Mouse (Mus musculus) gastrocnemius, adult 2 months (tissue): Measurements from ENCODE around the gene Cgnl1. TPM values are rescaled to one million over a fixed set of nuclear protein-coding genes. Genes with fewer than 3 reads are reported as not detected.
"Not testable (repeated sequence)": the region's sequence is repeated elsewhere in the genome, so short reads cannot be mapped to it uniquely, and the experiment has no call there.

ENCODE experiments used
- DNase-seq: peaks from one replicate; pipeline ENCODE4 v3.0.0; 2022
- H3K27ac ChIP-seq: fragments of 200-600 bp; 2 replicates; pipeline ENCODE4 v1.8.1; 2022; ENCODE audit warnings: mild to moderate bottlenecking
- H3K4me3 ChIP-seq: fragments of 200-600 bp; 2 replicates; pipeline ENCODE4 v1.8.1; 2022; ENCODE audit warnings: mild to moderate bottlenecking, moderate library complexity
- CTCF ChIP-seq: fragments of 200-600 bp; IDR thresholded peaks from 2 replicates; pipeline ENCODE4 v1.8.1; 2022; ENCODE audit warnings: antibody characterized with exemption, mild to moderate bottlenecking, moderate library complexity
- intact Hi-C: fragments of 180-260 bp; cut with DNase I; formaldehyde crosslinking; loops from one replicate; pipeline ENCODE4 v1.15.1; 2025
- total RNA-seq, 2 experiments: library from RNA; stranded (reverse); gene quantifications; 2 replicates each; pipeline ENCODE4 v1.2.3; 2021

The Cgnl1 gene
- total RNA-seq, 2 experiments from 2014 or later, result 3.5 to 8.1 TPM

DNA sequence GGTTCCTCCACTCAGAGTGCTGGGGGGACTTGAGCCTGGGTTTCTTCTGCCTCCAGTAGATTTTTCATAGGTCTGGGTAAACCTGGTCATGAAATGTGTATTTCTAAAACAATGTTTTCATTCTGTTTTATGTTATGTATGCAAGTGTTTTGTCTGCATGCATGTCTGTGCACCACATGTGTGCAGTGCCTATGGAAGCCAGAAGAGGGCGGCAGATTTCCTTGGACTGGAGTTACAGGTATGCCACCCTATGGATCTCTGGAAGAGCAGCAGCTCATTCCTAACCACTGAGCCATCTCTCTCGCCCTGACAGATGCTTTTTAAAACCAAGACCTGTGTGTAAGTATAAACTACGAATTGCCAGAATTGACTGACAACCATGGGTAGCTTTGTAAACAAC lies 129.1 kb downstream of the Cgnl1 start:
- peak; percentile 15; the same call in 1 of the 2 replicates for TF ChIP-seq CTCF
- DNase-seq, result no peak
- intact Hi-C loops, result no loop called here
- Histone ChIP-seq H3K27ac (no peak overlapping the region), H3K4me3 (no peak overlapping the region)

DNA sequence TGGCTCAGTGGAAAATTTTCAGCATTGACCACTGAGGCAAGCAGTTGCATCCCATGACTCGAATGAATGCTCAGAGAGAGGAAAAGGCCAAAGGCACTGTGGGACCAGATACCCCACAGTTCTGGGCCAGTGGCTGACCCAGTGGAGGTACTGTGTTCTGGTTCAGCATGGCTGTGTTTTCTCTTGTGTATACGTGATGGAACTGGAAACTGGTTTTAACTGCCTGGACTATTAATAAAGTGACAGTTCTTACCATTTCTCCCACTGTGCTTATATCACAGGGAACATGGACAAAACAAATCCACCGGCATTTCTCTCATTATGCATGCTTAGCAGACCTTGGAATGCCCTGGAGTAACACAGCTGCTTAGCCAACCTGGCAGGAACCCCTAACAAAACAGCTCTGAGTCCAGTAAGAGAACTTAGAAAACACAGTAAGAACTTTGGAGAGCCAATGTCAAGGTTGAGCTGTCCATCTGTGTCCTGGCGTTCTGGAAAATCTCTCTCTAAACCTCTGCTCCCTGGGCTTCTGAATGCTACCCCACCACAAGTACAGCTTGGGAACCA lies 131.0 kb downstream of the Cgnl1 start:
- H3K4me3 ChIP-seq, result no peak overlapping the region
- no peak overlapping the region for H3K27ac ChIP-seq
- no peak for TF ChIP-seq CTCF
- intact Hi-C loops, result no loop called here
- no peak for DNase-seq

DNA sequence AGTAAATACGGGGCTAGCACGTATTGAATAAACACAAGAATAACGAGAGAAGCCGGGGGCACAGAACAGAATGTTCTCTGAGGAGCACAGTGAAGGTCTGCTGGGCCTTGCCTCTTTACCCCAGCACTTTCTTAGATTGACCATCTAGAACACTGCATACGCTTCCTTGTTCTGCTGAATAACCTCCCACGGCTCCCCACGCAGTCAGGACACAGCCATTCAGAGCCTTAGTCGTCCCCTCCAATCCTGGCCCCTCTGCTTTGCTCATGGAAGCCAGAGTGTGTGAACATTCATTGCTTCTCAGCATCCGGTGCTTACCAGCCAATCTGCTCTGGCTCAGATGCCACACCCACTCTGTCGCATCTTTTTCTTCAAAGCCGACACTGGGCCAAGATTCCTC lies 133.2 kb downstream of the Cgnl1 start:
- Histone ChIP-seq H3K27ac (no peak overlapping the region), H3K4me3 (no peak overlapping the region)
- TF ChIP-seq CTCF, result no peak
- no peak for DNase-seq
- intact Hi-C loops, result no loop called here

DNA sequence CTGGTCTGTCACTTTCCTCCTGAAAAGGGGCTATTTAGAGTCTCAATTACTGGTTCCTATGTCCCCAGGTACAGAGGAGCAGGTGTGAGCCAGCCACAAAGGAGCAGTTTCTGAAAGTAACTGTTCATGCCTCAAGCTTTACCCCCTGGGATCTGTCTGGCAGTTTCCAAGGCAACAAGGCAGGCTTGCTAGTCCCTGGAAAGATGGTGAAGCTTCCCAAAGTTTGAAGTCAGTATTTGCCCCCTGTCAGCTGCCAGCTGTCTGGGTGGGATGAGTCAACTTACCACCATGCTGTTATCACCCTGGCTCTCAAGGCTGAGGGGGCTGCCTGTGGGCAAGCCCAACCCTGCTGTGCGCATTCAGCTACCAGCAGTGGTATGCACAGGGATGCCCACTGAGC lies 134.5 kb downstream of the Cgnl1 start:
- DNase-seq, result no peak
- Histone ChIP-seq H3K4me3 (no peak overlapping the region), H3K27ac (no peak overlapping the region)
- no peak for TF ChIP-seq CTCF
- intact Hi-C loops, result no loop called here

DNA sequence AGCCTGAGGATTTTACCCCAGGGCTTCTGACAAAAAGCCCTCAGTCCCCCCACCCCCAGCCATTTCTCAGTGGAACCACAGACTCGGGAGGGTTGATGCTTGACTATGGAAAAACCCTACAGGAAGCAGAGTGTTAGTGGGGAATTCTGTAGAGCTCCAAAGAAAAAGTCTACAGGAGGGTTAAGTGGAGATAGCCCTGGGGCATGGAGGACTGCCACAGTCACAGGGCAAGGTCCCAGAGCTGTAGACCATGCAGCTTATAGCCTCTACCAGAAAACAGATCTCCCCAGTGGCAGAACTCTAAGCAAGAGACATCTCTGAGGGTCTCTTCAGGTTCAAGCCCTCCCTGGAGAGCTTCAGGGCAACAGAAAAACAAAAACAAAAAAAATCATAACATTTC lies 135.8 kb downstream of the Cgnl1 start:
- TF ChIP-seq CTCF, result no peak
- intact Hi-C loops, result no loop called here
- DNase-seq, result no peak
- Histone ChIP-seq H3K27ac (no peak overlapping the region), H3K4me3 (no peak overlapping the region)

DNA sequence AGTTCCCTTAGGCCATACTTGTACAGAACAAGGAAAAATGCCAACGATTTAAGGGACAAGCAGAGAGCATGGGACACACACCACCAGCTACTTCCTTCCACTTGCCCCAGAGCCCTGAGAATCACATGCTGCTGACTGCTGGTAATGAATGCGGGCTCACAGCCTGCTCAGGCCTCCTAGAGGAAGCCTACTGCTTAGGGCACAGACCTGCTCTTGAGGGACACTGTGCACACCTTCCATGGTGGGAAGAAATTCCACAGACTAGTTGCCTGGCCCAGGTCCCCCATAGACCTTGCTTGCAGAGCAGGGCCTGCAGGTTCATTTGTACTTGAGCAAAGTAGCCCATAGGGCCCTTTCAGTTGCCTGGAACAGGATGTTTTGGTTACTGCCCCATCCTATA lies 136.5 kb downstream of the Cgnl1 start:
- no peak for DNase-seq
- Histone ChIP-seq H3K4me3 (no peak overlapping the region), H3K27ac (no peak overlapping the region)
- TF ChIP-seq CTCF, result no peak
- intact Hi-C loops, result no loop called here

DNA sequence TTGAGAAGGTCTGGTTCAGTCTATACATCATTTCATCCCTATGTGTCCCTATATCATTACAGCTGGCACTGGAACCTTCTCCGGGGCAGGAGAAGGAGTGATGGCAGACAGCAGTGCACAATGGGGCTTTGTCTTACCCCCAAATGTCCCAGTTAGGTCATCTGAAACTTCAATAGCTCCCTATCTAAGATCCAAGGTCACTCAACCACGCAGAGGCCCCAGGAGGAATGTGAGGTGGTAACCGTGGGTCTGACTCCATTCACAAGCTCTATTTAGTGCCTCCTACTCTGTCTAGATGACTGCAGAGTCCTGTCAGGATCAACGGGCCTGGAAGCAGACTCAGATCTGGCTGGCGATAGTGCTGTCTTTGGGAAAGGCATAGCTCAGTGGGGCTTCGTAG lies 142.5 kb downstream of the Cgnl1 start:
- no peak for TF ChIP-seq CTCF
- no peak for DNase-seq
- Histone ChIP-seq H3K4me3 (no peak overlapping the region), H3K27ac (no peak overlapping the region)
- intact Hi-C loops, result loop anchor here (10.0 kb wide), 1 partner anchor 414 kb away; the partner anchor contains the start of gene Aldh1a2

DNA sequence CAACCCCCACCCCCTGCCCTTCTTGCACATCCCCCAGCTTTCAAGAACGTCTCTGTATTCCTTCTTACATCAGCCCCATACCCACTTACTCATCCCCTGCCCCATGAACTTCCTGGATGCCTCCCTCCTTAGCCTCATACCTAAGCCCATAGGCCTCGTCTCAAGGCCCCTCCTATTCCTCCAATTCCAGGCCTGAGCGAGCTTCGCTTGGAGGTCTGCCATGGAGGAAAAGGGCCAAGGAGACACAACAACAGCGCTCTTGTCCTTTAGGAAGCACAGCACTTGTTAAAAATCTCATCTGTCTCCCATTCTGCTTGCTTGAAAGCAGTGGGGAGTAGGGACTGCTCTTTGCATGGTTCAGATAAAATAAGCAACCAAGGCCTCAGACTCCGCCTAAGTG lies 143.1 kb downstream of the Cgnl1 start:
- no peak for TF ChIP-seq CTCF
- H3K27ac ChIP-seq, result no peak overlapping the region
- no peak overlapping the region for H3K4me3 ChIP-seq
- intact Hi-C loops, result loop anchor here (10.0 kb wide), 1 partner anchor 413 kb away; the partner anchor contains the start of gene Aldh1a2
- DNase-seq, result no peak

DNA sequence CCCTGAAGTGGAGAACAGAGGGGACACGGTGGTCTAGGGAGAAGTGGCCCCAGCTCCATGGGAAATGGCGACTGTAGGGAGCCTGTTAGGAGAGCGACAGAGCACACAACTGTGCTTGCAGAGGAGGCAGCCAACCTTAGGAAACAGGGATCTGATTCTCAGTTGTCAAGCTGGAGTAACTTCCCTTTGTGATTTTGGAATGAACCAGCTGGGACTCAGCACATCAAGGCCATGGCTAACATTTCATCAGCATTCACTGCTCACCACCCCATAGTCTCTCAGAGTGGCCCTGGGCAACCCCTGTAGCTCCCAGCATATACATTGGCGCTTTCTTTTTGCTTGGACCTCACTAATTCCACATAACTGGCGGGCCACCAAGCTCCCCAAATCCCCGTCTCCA lies 145.4 kb downstream of the Cgnl1 start:
- intact Hi-C loops, result loop anchor here (10.0 kb wide), 1 partner anchor 411 kb away; the partner anchor contains the start of gene Aldh1a2
- DNase-seq, result no peak
- H3K27ac ChIP-seq, result no peak overlapping the region
- TF ChIP-seq CTCF, result no peak
- no peak overlapping the region for H3K4me3 ChIP-seq

DNA sequence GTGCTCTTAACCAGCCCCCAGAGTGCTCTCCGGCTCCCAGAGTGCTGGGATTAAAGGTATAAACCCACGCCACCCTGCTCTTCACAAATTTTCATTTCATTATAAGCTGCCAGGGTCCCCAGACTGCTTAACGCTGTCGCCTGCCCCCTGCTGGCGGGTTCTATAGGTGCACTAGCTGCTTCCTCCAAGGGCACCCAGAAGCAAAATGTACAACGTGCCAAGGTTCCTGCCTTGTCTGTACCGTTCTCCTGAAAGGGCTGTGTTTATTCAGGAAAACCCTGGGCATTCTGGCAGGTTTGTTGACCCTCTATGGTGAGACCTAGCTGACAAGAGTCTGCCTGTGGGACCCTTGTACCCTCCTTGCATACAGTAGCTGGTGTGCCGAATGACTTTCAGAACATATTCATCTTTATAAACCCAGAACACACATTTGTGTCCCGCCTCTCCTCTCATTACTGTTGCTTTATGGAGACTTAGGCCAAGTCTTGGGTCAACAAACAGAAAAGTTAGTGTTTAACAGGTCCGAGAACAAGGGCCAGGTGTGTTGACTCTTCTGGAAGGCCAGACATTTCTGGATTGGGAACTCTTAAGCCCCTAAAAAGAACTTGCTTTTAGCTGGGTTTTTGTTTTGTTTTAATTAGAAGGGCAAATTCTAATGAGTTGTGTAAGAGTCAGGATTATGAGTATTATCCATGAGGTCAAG lies 146.5 kb downstream of the Cgnl1 start:
- peak; percentile 84 for TF ChIP-seq CTCF
- intact Hi-C loops, result loop anchor here (5.0 to 10.0 kb wide), 2 partner anchors 268 to 410 kb away; partner anchors contain the start of gene Aldh1a2
- peak; percentile 76 for DNase-seq
- Histone ChIP-seq H3K4me3 (no peak overlapping the region), H3K27ac (no peak overlapping the region)

DNA sequence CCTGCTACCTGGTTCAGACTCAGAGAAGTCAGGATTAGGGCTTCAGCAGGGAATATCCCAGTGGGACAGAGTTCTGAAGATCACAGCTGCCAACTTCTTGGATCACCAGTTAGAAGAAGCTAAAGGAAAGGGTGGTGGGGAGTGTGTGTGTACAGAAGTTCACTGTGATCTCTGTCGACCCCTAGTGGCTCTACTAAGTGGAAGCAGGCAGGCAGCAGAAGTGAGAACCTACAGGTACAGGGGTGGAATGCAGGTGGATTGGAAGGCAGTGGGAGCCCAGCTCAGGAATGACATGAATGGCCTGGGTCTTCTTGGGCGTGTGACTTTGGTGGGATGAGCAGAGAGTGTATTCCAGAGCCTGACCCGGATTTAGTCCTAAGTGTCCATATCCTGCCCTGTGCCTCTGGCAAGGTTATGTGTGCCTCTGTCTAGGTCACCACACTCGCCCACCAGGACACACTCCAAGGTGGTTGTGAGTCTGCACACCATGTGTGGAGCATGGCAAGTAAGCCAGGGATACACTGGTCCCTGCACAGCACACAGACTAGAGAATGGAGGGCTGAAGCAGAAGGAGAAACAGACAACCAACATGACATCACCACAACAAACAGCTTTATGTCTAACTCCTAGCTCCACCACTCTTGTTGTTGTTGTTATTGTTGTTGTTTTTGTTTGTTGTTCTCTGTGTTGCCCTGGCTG lies 147.4 kb downstream of the Cgnl1 start:
- H3K27ac ChIP-seq, result no peak overlapping the region
- intact Hi-C loops, result loop anchor here (5.0 to 10.0 kb wide), 2 partner anchors 267 to 409 kb away; partner anchors contain the start of gene Aldh1a2
- no peak overlapping the region for H3K4me3 ChIP-seq
- TF ChIP-seq CTCF, result peak; percentile 78
- no peak for DNase-seq

DNA sequence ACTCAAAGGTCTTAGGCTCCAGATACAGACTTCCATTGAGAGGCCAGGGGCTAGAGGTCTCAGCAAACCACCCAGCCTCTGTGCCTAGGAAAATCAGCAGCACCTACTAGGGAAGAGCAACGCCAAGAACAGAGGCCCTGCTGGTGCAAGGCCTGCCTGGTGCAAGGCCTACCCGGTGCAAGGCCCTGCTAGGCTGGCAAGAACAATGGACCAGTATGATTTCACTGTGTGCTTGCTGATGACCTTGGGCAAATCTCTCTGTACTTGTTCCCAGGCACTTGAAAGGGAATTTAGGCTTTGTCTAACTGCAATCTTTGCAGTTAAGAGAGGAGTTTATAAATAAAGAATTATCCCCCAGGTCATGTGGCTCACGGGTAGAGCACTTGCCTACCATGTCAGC lies 148.8 kb downstream of the Cgnl1 start:
- no peak overlapping the region for H3K27ac ChIP-seq
- no peak for TF ChIP-seq CTCF
- DNase-seq, result no peak
- H3K4me3 ChIP-seq, result no peak overlapping the region
- intact Hi-C loops, result loop anchor here (5.0 to 10.0 kb wide), 2 partner anchors 265 to 408 kb away; partner anchors contain the start of gene Aldh1a2

DNA sequence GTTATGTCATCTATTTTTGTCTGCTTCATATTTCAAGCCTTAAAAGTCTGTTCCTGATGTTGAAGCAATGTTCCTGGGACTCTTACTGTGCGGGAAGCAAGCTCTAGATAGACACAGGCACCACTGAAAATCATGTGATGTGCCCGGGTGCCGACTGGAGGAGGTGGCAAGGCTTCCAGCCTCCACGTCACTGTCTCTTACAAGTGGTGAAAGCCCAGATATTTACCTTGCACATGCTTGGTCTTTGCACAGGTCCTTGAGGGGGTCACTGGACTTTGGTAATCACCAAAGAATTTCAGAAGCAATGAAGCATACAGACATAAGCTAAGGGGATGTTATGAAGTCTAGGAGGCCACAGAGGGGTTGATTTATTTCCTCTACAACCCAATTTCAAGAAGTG lies 149.4 kb downstream of the Cgnl1 start:
- intact Hi-C loops, result loop anchor here (5.0 to 10.0 kb wide), 2 partner anchors 265 to 407 kb away; partner anchors contain the start of gene Aldh1a2
- DNase-seq, result no peak
- Histone ChIP-seq H3K27ac (no peak overlapping the region), H3K4me3 (no peak overlapping the region)
- no peak for TF ChIP-seq CTCF

DNA sequence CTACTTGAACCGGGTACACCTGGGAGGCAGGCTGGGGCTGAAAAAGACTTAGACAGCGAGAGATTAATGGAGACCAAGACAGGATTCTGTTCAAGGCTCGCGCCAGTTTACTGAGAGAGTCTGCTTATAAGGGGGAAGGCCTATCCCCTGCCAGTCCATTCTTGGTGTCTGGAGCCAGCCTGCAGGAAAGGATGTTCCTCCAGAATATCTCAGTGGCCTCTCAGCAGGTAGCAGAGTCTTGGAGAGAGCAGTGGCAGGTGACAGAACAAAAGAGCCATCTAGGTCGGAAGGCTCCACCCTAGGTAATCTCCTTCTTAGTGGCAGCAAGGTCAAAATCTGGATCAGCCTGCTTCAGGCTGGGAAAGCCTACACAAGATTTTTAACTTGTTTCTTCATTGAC lies 151.3 kb downstream of the Cgnl1 start:
- not testable (repeated sequence) for H3K4me3 ChIP-seq, DNase-seq, H3K27ac ChIP-seq
- intact Hi-C loops, result loop anchor here (5.0 to 10.0 kb wide), 2 partner anchors 263 to 405 kb away; partner anchors contain the start of gene Aldh1a2
